Mouse (Mus musculus): ENCODE data around the gene Abca4.
"Not testable (repeated sequence)": the region's sequence is repeated elsewhere in the genome, so short reads cannot be mapped to it uniquely, and the experiment has no call there.

Abca4 gene

DNA sequence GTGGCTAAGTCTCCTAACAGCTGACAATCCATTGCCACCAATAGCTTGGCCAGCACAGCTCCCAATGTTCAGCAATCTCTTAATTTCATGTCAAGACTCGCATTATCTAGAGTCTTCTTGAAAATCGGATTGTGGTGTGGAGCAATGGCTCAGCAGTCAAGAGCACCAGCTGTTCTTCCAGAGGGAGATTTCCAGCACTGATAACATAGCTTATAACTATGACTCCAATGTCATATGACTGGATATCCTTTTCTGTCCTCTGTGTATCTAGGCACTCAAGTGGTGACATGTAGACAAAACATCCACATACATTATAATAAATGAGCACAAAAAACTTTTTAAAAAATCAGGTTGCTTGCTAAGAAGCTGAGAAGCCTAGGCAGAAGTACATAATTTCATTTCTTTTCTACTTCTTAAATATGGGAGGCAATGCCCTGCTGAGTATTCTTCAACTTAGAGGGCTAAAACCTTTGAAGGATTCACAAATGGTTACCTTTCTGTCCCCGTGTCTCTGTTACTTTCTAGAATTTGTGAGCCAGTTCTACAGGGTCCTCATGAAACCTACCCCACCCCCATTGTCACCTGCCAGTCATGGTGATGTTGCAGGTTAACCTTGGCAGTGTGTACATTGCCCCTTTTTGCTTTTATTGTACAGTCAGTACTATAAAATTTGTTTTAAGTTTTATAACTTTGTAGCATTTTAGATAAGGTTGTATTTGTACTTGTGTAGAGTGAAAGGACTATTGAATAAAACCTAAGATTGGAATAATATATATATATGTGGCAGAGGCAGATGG is 177.2 kb downstream of the Abca4 start:
- no peak for DNase-seq

DNA sequence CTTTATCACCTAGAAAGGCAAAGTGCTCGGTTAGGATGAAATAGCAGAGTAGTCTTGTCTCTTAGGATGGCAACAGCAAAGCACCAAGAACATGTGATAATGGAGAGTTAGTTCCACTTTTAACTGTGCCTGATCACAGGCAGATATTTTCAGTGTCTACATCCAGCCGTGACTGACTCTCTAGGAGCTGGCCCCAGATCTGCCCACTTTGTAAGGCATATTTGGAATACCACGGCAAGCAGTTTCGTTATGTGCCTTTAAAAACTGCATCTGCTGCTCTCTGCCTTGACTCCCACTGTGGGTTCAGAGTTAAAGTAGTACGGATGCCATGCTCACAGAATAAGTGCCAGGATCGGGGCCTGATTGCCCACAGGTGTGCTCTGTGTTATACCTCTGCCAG is 182.7 kb downstream of the Abca4 start:
- DNase-seq = not testable (repeated sequence)
